Mouse (Mus musculus) gastrocnemius, postnatal 14 days (tissue): ENCODE measurements around the gene Cfap52. TPM values are rescaled to one million over a fixed set of nuclear protein-coding genes. Genes with fewer than 3 reads are reported as not detected.
A peak's percentile ranks its signal among the peaks of the same experiment; 100 is the strongest.

Source experiments
- DNase-seq: peaks from one replicate; pipeline ENCODE4 v3.0.0; 2021; ENCODE audit warnings: mixed read lengths
- intact Hi-C: fragments of 180-260 bp; cut with DNase I; formaldehyde crosslinking; loops from one replicate; pipeline ENCODE4 v1.15.1; 2025; ENCODE audit warnings: low total_unique reads
- long read RNA-seq, 2 experiments: library from polyadenylated mRNA; stranded (forward); transcript quantifications; one replicate each; pipeline ENCODE4 v2.0.0; 2021
- total RNA-seq, 2 experiments: library from RNA; stranded (reverse); gene quantifications; 2 replicates each; pipeline ENCODE4 v1.2.3; 2021

Cfap52 gene
- total RNA-seq = 1 to 10 TPM; 5.5 to 5.7 TPM
- long read RNA-seq, experiment 1, partial matches to known transcripts = 1 of 1 reads
- long read RNA-seq, experiment 1, other reads (novel, unspliced or antisense) = 0 of 1 reads
- long read RNA-seq, experiment 2, partial matches to known transcripts = 6 of 6 reads
- long read RNA-seq, experiment 2, other reads (novel, unspliced or antisense) = 0 of 6 reads

DNA sequence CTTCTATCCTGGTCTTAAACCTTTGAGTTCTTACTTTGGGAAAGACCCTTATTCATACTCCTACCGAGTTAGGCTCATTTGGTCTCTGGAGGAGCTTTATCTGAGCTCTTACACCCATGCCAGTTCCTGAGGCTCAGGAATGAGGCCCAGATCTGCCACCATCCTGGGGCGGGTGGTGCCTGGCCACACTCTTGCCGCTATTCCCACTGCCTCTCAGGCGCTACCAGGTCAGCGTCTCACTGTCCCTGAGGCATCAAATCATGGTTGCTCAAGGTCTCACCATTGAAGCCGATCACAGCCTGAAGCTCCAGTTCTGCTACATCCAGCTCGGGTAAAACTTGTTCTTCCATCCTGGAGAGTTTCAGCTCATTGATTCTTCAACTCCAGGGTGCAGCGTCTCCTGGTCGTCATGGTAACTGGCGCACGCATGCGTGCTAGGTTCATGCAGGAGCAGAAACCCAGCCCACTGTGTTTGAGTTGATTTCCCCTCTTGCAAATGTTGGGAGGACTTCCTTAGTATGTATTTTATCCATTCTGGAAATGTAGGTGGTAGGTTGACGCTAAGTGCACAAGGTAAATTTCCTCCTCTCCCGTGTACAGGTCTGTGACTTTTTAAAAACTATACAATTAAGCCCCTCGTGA, at the start of gene Cfap52:
Gene Cfap52 (minus strand): TSS at position 410 of the 642 bp plus-strand sequence.
- intact Hi-C loops = no loop called here
- DNase-seq = peak; percentile 81

DNA sequence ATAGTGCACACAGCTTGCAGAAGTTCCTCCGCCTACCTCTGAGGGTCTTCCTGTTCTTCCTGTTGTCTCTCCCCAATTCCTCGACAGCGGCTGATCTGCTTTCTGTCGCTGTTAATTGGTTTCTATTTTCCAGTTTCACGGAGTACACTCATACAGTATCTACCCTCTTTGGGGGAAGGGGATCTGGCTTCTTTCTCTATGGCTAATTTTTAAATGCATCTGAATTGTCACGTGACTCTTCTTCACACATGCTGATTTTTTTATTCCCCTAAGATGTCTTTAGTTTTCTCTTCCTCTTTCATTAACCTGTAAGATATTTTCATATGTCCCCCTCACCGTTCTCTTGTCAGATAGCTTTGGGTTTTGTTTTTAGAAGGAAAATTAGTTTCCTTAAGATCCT, 46.8 kb upstream of the Cfap52 start:
- intact Hi-C loops = no loop called here
- DNase-seq = no peak

DNA sequence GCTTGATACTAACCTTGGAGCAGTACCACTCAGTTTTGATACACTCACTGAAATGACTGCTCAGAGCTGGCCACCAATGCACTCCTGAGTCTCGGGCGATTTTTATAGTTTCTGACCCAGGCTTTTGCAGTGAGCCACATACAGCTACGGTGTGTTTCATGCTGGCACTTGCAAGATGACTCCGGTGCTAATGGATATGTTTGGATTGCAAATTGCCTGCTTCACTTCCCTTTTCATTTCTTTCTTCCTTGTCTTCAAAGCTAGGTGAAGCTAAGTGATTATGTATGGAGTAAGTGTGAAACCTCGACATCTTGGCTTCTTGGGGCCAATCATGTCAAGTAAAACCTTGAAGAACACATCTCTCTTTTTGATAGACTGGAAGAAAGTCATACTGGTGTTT, 43.9 kb upstream of the Cfap52 start:
- intact Hi-C loops = loop anchor here (10.0 kb wide), 1 partner anchor 205 kb away; no protein-coding TSS in a partner anchor
- DNase-seq = no peak

DNA sequence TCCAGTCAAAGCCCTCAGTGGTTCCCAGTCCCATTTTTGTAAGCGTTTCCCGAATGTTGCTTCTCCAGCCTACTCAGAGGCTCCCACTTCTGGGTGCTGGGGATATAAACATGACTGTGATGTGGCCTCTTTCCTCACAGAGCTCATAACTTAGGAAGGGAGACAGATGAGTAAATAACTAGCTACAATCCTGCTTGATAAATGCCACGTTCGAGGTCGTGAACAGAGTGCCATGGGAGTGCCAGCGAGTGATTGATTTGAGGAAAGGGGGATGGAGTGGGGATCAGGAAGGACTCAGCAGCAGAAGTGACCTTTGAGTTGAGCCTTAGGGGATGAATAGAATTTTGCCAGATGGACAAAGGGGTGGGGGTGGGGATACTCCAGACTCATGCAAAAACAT, 42.2 kb upstream of the Cfap52 start:
- DNase-seq = no peak
- intact Hi-C loops = loop anchor here (10.0 kb wide), 1 partner anchor 207 kb away; no protein-coding TSS in a partner anchor

- DNase-seq = no peak
- intact Hi-C loops = loop anchor here (10.0 kb wide), 1 partner anchor 208 kb away; no protein-coding TSS in a partner anchor
Observed at GRCm38 (mm10) chr11:68006216-68006789, 40.9 kb upstream of the Cfap52 start.

DNA sequence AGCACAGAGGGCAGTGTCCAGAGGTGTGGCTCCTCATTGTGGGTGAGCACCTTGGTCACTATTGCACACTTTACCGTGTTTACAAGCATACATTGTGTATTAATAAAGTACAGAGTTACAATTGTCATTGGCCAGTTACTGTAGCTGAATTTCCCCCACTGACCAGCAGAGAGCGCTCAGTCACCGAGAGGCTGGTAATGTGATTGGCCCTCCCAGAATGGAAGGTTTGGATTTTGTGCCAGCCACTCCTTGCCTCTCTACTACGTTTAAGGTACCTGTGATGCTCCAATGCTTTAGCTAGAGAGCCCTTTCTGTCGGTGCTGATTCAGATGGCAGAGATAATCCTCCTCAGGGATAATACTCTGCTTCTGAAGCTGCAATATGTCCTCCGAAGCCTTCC, 38.7 kb upstream of the Cfap52 start:
- peak; percentile 64 for DNase-seq
- intact Hi-C loops = loop anchor here (2.0 to 10.0 kb wide), 2 partner anchors 211 to 401 kb away; no protein-coding TSS in a partner anchor

DNA sequence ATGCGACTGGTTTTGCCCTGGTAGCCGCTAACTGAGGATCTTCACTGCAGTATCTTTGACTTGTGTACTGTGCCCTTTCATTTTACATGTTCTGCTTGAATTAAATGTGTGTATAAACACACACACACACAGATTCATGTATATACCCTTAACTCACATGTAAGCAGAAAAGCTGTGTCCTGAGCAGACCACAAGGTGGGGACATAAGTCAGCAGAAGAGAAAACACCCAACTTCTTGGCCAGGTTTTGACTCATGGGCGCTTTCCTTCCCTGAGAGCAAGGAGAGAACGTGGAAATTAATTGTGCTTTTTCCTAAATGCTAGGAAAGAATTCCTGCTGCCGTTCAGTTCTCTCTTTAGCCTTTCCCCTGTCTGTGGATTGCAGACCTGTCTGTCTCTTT, 34.2 kb upstream of the Cfap52 start:
- intact Hi-C loops = loop anchor here (10.0 kb wide), 1 partner anchor 215 kb away; no protein-coding TSS in a partner anchor
- no peak for DNase-seq

- intact Hi-C loops = no loop called here
- DNase-seq = no peak
Observed at GRCm38 (mm10) chr11:67998905-67999304, 33.5 kb upstream of the Cfap52 start.

DNA sequence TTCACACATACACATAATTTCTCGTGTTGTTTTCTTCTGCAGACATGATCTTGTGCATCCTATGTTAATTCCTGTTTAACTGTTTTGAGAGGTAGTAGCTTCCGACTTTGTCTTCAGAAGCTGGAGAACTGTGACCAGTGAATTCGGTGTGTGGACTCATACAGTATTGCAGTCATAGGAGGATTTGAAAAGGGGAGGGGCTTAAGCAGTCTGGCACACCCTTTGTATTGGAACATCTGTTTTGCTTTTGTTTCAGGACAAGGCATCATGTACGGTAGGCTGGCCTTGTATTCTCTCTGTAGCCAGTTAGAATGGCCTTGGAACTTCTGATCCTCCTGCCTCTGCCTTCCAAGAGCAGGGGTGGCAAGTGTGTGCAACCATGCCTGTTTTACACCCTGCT, 30.5 kb upstream of the Cfap52 start:
- no peak for DNase-seq
- intact Hi-C loops = no loop called here

DNA sequence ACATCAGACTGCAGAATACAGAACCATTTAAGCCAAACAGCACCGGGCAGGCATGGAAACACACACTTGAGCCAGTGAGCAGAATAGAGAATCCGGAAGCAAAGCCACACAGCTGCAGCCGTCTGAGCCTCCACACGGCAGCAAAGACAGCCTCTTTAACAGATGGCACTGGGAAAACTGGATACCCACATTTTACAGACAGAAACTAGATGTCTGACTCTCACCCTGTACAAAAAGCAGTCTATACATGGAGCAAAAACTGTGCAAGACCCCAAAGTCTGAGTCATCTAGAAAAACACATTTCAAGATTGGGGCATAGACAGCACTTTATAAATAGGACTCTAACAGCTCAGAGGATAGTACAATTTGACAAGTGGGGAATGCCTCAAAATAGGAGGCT, 25.8 kb upstream of the Cfap52 start:
- DNase-seq = no peak
- intact Hi-C loops = no loop called here

- DNase-seq = no peak
- intact Hi-C loops = no loop called here
Observed at GRCm38 (mm10) chr11:67983564-67983963, 18.1 kb upstream of the Cfap52 start.

- intact Hi-C loops = no loop called here
- no peak for DNase-seq
Observed at GRCm38 (mm10) chr11:67975252-67975651, 9.8 kb upstream of the Cfap52 start.

DNA sequence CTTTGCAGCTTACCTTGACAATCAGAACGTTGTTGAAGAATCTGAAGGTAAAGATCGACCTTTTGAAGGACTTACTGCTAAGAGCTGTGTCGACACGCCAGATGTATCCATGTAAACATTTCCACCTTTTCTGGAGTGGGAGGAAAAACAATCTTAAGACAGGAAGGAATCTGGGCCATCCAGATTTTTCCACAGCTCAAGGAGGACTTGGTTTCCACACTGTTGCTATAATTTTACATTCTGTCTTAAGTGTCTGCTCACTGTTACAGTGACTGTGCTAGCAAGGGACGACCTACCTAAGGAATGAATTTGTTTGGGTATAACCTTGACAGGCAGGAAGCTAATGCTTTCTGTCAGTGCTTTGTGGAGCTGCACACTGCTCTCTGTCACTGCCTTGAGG, 7.8 kb upstream of the Cfap52 start:
- intact Hi-C loops = no loop called here

GRCm38 (mm10) chr11:67972606-67973005, 7.2 kb upstream of the Cfap52 start:
- intact Hi-C loops = no loop called here

More for the DNA sequence above, 7.8 kb upstream of the Cfap52 start:
- no peak for DNase-seq

GRCm38 (mm10) chr11:67967831-67968230, 2.4 kb upstream of the Cfap52 start:
- intact Hi-C loops = no loop called here
- DNase-seq = no peak

More at GRCm38 (mm10) chr11:67972606-67973005, 7.2 kb upstream of the Cfap52 start:
- DNase-seq = no peak

- intact Hi-C loops = no loop called here
- peak; percentile 96 for DNase-seq
Observed at GRCm38 (mm10) chr11:67965905-67966878, 741 bp upstream of the Cfap52 start, which contains the start of gene Stx8. TSS of gene Stx8 (plus strand) at chr11:67966193.

DNA sequence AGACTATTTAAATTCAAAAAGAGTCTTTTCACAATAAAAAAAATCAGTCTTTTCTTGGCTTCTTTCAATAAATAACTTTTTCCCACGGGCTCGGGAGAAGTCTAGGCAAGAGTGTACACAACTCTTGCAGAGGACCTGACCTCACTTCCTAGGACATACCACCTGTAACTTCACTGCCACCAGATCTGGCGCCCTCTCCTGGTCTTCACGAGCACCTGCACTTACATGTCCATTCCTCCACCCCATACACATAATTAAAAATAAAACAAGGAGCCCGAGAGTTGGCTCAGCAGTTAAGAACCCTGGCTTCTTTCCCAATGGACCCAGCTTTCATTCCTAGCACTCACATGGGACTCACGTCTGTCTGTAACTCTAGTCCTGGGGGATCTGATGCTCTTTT, 1.3 kb downstream of the Cfap52 start:
- intact Hi-C loops = no loop called here
- DNase-seq = no peak

DNA sequence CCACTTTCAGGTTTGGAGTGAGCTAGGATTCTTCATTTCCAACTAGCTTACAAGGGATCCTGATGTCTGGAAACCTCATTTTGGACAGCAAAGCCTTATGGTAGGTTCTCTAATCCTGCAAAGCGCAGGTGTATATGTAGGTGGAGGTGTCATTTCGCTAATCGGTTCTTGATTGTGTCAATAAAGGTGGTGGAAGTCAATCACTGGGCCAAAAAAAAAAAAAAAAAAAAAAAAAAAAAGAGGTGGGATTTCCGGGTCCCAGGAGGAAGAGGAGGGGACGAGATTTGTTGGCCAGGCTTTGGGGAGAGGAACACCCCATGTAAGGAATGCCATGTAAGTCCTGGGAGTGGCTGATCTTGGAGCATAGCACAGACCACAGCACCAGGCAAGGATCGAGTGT, 11.0 kb downstream of the Cfap52 start:
- no peak for DNase-seq
- intact Hi-C loops = no loop called here

DNA sequence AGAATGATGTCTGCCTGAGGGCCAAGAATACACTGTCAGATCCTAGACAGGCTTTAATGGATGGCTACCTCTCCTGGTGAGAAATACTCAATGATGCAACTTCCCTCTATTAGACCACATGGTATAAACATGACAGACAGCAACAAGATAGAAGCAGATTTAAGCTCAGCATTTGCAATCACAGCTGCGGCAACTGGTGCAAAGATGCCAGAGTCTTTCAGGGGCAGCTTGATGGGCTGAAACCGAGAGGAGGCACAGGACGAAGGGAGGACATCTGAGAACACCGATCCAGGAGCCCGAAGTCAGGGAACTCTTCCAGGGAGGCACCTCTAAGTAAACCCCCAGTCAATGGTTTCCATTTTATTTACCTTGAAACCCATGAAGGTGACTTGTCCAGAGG, 11.8 kb downstream of the Cfap52 start:
- no peak for DNase-seq
- intact Hi-C loops = no loop called here

- no peak for DNase-seq
- intact Hi-C loops = no loop called here
Observed at GRCm38 (mm10) chr11:67949475-67949874, 16.0 kb downstream of the Cfap52 start.
